Mouse (Mus musculus) neural tube, embryonic 15.5 days (tissue): Measurements from ENCODE around the gene Coa4. TPM values are rescaled to one million over a fixed set of nuclear protein-coding genes. Genes with fewer than 3 reads are reported as not detected.

Experiments used
- ATAC-seq: fragments of 200-750 bp; cut with Nextera tagmentation; 2 replicates; pipeline ENCODE4 v1.8.0; 2017; ENCODE audit warnings: mild to moderate bottlenecking, moderate TSS enrichment, moderate library complexity; ENCODE audit not compliant: low FRiP score
- H3K27ac ChIP-seq: fragments of 300-500 bp; sonication (generic); replicated peaks from 2 replicates; pipeline ENCODE4 v1.5.1; 2015; ENCODE audit warnings: mild to moderate bottlenecking, inconsistent platforms
- H3K27me3 ChIP-seq: fragments of 300-500 bp; sonication (generic); replicated peaks from 2 replicates; pipeline ENCODE4 v1.6.1; 2015; ENCODE audit warnings: inconsistent platforms
- H3K36me3 ChIP-seq: fragments of 300-500 bp; sonication (generic); 2 replicates; pipeline ENCODE4 v1.6.1; 2015; ENCODE audit warnings: inconsistent platforms
- H3K4me1 ChIP-seq: fragments of 300-500 bp; sonication (generic); 2 replicates; pipeline ENCODE4 v1.6.1; 2015; ENCODE audit warnings: inconsistent platforms
- H3K4me2 ChIP-seq: fragments of 300-500 bp; sonication (generic); 2 replicates; pipeline ENCODE4 v1.6.1; 2015; ENCODE audit warnings: inconsistent platforms, mild to moderate bottlenecking, moderate library complexity
- H3K4me3 ChIP-seq: fragments of 300-500 bp; sonication (generic); replicated peaks from 2 replicates; pipeline ENCODE4 v1.5.1; 2015; ENCODE audit warnings: mild to moderate bottlenecking, inconsistent platforms
- H3K9ac ChIP-seq: fragments of 300-500 bp; sonication (generic); replicated peaks from 2 replicates; pipeline ENCODE4 v1.6.1; 2015; ENCODE audit warnings: mild to moderate bottlenecking, inconsistent platforms
- H3K9me3 ChIP-seq: fragments of 300-500 bp; sonication (generic); replicated peaks from 2 replicates; pipeline ENCODE4 v1.6.1; 2016; ENCODE audit warnings: inconsistent platforms
- WGBS: fragments of 180-500 bp; shearing (Covaris S2); methylation state at CpG from one replicate; pipeline ENCODE4 v1.1.7; 2015; ENCODE audit warnings: mixed read lengths; 5-methylcytosine and 5-hydroxymethylcytosine counted together
- polyA plus RNA-seq: library from polyadenylated mRNA; unstranded; fragments of >200 nt; fragmentation: Nextera tagmentation; extraction: Ambion mirVana; gene quantifications from 2 replicates; pipeline ENCODE4 v1.2.1, GENCODE M21; 2015

The Coa4 gene
- 15.3 and 16.9 TPM in 2 replicates for polyA plus RNA-seq

DNA sequence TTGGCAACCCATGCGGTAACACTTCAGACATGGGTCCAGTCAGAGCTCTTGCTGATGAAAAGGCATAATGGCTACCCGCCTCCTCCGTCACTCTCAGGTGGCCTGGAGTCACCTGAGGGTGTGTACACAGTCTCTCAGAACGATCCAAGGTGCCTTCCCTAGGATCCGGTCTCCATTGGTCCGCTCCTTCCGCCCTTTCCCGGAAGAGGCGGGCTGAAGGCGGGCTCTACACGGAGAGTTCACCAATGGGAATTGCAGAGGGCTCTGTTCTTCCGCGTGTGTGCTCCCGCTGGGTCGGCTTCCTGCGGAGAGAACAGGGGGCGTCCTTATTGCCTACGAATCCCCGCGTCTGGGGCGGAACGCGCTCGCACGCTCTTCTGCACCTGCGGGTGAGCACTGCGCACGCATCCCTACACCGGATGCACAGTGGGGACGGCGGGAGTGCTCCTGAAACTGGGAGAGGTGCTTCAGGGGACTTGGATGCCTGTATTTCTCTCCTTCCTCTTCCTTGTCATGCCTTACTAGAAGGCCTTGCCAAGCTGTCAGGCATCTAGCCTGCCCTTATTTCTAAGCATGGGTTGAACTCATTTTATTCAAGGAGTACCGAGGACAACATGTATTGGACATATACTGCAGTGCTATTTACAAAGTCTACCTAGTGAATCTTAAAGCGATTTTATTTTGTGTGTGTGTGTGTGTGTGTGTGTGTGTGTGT, at the start of gene Coa4:
Gene Coa4 (plus strand): TSS at position 268 of the 715 bp plus-strand sequence.
- Histone ChIP-seq H3K36me3 (peaks cover 19% of the 10 kb centered on the region), H3K27me3 (no peaks in the 10 kb centered on the region), H3K9ac (peak within 1 kb of the TSS; percentile 82), H3K27ac (peak within 1 kb of the TSS; percentile 94), H3K4me2 (peak within 1 kb of the TSS; percentile 66), H3K4me3 (peak within 1 kb of the TSS; percentile 76), H3K9me3 (no peaks in the 10 kb centered on the region), H3K4me1 (peaks cover 12% of the 10 kb centered on the region)
- WGBS = under 1% methylated on average over 33 of the region's 33 CpGs
- peak; percentile 100 for ATAC-seq

DNA sequence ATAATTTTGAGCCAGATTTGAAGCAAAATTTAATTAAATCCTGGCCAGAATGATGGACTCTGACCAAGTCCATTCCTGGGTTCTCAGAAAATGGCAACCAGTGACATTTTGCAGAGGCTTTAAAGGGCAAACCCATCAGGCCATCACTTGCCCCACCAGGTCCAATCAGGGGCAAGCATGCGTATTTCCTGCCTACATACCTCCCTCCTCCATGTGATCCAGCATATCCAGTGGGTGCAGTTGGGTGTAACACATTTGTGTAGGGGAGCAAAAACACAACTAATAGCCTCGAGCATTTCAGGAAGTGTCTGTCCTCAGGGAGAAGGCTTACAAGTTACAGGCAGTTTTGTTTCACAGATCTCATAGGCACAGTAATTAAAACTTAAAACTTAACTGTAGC, 49.6 kb upstream of the Coa4 start:
- ATAC-seq = no peak
- Histone ChIP-seq H3K9me3 (no peaks in the 10 kb centered on the region), H3K36me3 (no peaks in the 10 kb centered on the region), H3K4me2 (no peak overlapping the region), H3K4me3 (no peak overlapping the region), H3K27ac (no peak overlapping the region), H3K4me1 (peaks cover 2% of the 10 kb centered on the region; the same call in 1 of the 2 replicates), H3K27me3 (no peaks in the 10 kb centered on the region), H3K9ac (no peak overlapping the region)
- WGBS = 75% methylated on average over 2 of the region's 2 CpGs

DNA sequence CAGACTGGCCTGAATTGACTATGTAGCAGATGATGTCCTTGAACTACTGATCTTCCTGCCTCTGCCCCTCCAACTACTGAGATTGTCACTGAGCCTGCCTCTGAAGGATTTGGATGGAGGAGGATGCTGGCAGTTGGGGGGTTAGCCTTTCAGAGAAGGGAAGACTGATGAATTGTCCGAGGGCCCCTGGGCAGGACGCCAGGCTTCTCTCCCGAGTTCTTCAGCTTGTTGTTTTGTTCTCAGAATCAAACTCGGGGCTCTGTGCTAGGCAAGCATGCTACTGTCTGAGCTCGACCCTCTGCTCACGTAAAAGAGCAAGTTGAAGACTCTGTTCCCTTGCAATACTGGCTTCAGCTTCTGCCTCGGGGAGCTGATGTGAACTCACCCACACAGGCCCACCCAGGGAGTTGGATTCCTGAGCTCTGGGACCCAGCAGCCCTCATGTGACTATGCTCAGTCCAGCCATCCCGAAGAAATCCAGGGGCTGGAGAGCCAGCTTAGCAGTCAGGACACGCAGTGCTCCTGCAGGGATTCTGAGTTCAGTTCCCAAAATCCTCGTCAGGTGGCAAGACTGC, 48.3 kb upstream of the Coa4 start:
- 31% methylated on average over 10 of the region's 10 CpGs for WGBS

DNA sequence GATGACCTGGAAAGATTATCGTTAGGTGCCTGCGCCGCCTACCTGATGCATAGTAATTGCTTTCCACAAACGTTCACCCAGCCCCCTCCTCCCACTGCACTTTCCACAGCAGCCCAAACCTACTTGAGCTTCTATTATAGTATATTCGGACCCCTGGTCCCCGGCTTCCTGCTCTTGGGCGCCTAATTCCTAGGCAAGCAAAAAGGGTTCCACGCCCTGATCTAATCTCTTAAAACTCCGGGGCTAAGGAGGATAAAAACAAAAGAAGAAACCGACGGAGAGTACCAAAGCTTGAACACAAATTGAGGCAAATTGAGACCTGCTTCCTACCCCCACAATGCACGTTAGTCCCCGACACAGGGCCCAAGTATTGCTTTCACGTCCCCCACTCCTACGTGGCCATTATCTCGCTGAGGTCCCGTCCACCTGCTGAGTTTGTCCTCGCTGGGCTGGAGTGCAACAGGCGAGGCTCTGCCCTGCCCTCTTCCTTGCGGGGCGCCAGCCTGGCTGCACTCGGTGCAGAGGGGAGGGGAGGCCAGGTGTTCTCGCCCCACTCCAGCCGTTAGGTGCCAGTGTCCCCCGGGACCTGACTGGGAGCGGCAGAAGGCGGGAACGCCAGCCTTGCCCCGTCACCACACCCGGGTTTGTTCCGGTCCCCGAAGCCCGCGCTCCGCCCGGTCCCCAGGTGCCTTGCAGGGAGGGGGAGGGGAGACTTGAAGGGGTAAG, 44.3 kb upstream of the Coa4 start:
- Histone ChIP-seq H3K27me3 (peaks cover 6% of the 10 kb centered on the region; the same call in 1 of the 2 replicates), H3K4me1 (peaks cover 42% of the 10 kb centered on the region), H3K9ac (peak overlapping the region; percentile 38), H3K27ac (no peak overlapping the region), H3K9me3 (no peaks in the 10 kb centered on the region), H3K4me2 (peak overlapping the region; percentile 83), H3K4me3 (peak overlapping the region; percentile 42), H3K36me3 (no peaks in the 10 kb centered on the region)
- ATAC-seq = no peak
- 4% methylated on average over 36 of the region's 36 CpGs for WGBS

More for the DNA sequence above, 48.3 kb upstream of the Coa4 start:
- peak; percentile 53 for ATAC-seq
- H3K9me3 ChIP-seq = no peaks in the 10 kb centered on the region
- H3K27me3 ChIP-seq = peaks cover 6% of the 10 kb centered on the region; the same call in 1 of the 2 replicates
- no peak overlapping the region for H3K4me3 ChIP-seq
- no peak overlapping the region for H3K9ac ChIP-seq
- H3K36me3 ChIP-seq = no peaks in the 10 kb centered on the region
- H3K27ac ChIP-seq = peak overlapping the region; percentile 70
- H3K4me2 ChIP-seq = no peak overlapping the region
- H3K4me1 ChIP-seq = peaks cover 14% of the 10 kb centered on the region

DNA sequence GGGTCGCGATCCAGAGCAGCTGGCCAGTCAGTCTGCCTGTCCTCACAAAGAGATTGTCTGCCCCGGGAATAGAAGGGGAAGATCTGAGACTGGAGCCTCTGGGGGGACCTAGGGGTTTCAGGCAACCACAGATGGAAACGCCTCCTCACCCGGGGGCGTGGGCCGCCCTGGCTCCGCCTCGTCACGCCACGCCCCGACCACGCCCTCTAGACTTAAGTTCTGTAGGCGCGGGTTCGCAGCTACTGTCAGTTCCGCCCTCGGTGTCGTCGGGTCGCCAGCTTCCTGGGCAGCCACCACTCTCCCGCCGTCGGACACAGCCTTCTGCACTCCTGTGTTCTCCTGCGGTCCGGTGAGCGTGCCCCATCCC, 43.8 kb upstream of the Coa4 start, which contains the start of gene Ucp2:
Gene Ucp2 (plus strand): TSS at position 221 of the 367 bp plus-strand sequence.
- Histone ChIP-seq H3K9ac (peak within 1 kb of the TSS; percentile 38), H3K4me2 (peak within 1 kb of the TSS; percentile 83), H3K27ac (peak within 1 kb of the TSS; percentile 41; the same call in 1 of the 2 replicates), H3K36me3 (no peaks in the 10 kb centered on the region), H3K9me3 (no peaks in the 10 kb centered on the region), H3K4me3 (peak within 1 kb of the TSS; percentile 42), H3K27me3 (peaks cover 6% of the 10 kb centered on the region; the same call in 1 of the 2 replicates), H3K4me1 (peaks cover 42% of the 10 kb centered on the region)
- ATAC-seq = 0 out of 2 replicates have a peak, but pooled peaks have one; percentile 15
- WGBS = 1% methylated on average over 27 of the region's 27 CpGs

DNA sequence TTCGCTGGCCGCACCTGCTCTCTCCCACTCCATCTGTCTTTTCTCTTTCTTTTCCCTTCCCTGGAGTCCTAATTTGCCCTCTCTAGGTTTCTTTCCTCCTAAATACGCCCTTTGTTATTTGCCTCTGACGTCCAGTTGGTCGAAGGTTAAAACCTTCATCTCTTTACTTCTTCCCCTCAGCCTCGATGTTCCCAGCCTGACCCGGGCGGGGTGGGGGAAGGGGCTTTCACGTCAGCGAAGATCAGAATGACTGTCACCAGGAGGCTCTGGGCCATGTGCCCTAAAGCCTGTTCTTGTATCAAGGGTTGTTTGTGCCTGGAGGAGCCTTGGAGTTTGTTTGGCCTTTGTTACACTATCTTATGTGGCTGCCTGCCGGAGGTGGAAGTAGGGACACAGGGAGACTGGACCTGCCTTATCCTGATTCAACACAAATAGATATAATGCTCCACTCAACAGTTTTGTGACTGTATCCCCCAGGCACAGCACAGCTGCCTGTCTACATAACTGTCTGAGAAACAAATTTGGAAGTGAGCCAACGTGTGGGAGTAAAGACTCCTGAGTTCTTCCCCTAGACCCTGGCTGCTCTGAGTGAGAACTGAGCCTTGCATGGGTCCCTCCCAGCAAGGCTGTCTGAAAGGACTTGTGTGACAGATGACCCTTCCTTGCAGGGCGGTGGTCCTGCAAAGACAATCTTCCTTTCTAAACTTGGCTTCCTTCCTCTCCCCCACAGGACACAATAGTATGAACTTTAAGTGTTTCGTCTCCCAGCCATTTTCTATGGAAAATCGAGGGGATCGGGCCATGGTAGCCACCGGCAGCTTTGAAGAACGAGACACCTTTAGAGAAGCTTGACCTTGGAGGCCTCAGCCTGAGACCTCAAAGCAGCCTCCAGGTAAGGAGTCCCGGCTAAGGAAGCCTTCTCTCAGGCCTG, 43.1 kb upstream of the Coa4 start:
- no peak for ATAC-seq
- peaks cover 6% of the 10 kb centered on the region; the same call in 1 of the 2 replicates for H3K27me3 ChIP-seq
- H3K4me1 ChIP-seq = peaks cover 42% of the 10 kb centered on the region
- no peaks in the 10 kb centered on the region for H3K36me3 ChIP-seq
- H3K9me3 ChIP-seq = no peaks in the 10 kb centered on the region
- H3K9ac ChIP-seq = peak overlapping the region; percentile 38; the same call in 1 of the 2 replicates
- peak overlapping the region; percentile 83 for H3K4me2 ChIP-seq
- 33% methylated on average over 19 of the region's 19 CpGs for WGBS
- H3K4me3 ChIP-seq = peak overlapping the region; percentile 42
- peak overlapping the region; percentile 41; the same call in 1 of the 2 replicates for H3K27ac ChIP-seq

DNA sequence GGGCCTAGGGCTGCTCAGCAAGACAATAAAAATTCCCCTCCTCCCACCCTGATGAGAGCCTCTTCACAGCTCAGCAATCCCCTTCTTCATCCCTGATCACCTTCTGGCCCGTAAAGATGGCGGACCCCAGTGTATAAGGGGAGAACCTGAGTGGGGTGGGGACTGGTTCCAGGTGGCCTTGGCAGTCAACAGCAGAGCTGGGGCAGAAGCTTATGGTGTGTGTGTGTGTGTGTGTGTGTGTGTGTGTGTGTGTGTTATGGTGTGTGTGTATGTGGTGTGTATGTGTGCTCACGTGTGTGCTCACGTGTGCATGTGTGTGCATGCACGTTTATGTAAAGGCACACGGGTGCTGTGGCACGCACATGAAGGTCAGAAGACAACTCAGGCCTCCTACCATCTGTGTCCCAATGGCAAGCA, 42.4 kb upstream of the Coa4 start:
- Histone ChIP-seq H3K36me3 (no peaks in the 10 kb centered on the region), H3K4me1 (peaks cover 42% of the 10 kb centered on the region), H3K4me3 (no peak overlapping the region), H3K27ac (no peak overlapping the region), H3K27me3 (peaks cover 6% of the 10 kb centered on the region; the same call in 1 of the 2 replicates), H3K4me2 (peak overlapping the region; percentile 83), H3K9me3 (no peaks in the 10 kb centered on the region), H3K9ac (no peak overlapping the region)
- no peak for ATAC-seq
- WGBS = 91% methylated on average over 7 of the region's 7 CpGs

DNA sequence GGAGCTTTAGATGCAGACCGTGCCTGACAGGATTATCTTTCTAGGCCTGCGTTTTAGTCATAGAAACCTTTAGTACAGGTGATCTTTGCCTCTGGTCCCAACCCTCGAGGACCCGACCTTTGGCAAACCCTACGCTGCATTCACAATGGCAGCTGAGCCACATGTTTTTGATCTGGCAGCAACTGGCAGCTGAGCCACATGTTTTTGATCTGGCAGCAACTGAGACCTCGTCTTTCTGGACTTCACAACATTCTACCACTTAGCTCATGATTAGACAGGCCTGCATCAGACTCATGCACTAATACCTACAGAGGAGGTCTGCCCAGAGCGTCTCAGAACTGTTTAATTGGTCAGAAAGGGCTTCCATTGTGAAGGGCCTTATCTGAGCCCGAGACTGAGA, 41.8 kb upstream of the Coa4 start:
- peak overlapping the region; percentile 83 for H3K4me2 ChIP-seq
- no peaks in the 10 kb centered on the region for H3K36me3 ChIP-seq
- 58% methylated on average over 8 of the region's 8 CpGs for WGBS
- H3K27ac ChIP-seq = peak overlapping the region; percentile 82
- H3K9me3 ChIP-seq = no peaks in the 10 kb centered on the region
- peaks cover 42% of the 10 kb centered on the region for H3K4me1 ChIP-seq
- peaks cover 6% of the 10 kb centered on the region; the same call in 1 of the 2 replicates for H3K27me3 ChIP-seq
- no peak overlapping the region for H3K4me3 ChIP-seq
- no peak for ATAC-seq
- H3K9ac ChIP-seq = no peak overlapping the region

DNA sequence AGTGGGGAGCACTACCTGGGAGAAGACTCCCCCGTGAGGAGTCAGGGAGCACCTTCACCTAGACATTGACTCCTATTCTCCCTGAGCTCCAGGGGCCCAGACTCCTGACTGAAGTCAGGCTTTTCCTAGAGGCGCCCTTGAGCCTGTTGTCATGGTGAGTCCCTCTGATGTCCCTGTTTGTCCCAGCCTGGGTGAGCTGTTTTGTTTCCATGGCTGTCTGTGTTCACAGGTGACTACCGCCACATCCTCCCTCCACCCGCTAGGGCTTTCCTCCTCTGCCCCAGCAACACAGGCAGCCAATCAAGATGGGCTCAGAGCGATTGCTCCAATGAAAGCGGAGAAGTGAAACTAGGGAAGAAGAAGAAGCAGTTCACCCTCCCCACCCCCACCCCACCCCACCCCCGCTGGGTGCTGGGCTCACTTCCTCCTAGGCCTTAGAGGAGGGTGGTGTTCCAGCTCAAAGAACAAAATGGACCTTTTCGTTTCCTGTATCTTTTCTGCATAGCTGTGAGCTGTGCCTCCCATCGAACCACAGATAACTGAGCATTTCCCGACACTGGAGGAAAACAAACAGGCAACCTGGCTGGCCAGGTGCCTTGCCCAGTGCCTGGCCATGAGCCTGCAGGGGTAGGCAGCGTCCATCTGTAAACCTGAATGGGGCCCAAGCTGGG, 41.2 kb upstream of the Coa4 start:
- H3K9me3 ChIP-seq = no peaks in the 10 kb centered on the region
- peak overlapping the region; percentile 82 for H3K27ac ChIP-seq
- peaks cover 42% of the 10 kb centered on the region for H3K4me1 ChIP-seq
- no peaks in the 10 kb centered on the region for H3K36me3 ChIP-seq
- peak overlapping the region; percentile 83 for H3K4me2 ChIP-seq
- no peak overlapping the region for H3K4me3 ChIP-seq
- peaks cover 6% of the 10 kb centered on the region; the same call in 1 of the 2 replicates for H3K27me3 ChIP-seq
- peak; percentile 84 for ATAC-seq
- 0 out of 2 replicates have a peak overlapping the region, but pooled peaks have one; percentile 23 for H3K9ac ChIP-seq
- 27% methylated on average over 11 of the region's 11 CpGs for WGBS

DNA sequence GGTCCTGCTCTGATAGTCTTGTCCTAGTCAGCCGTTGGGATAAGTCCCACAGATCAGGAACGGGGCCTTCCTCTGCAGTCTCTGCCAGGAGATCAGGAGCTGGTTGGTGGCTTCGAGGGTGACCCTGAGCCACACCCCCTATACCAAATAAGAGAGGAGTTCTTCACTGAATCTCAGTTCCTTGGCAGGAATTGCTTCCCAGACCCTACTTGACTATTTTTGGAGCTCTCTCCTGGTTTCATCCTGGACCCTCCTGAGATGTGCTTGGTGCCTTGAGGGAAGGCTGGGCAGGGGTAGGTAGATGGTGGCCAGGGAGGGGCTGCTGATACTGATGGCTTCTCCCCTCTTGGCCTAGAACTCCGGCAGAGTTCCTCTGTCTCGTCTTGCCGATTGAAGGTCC, 40.5 kb upstream of the Coa4 start:
- H3K4me1 ChIP-seq = peaks cover 42% of the 10 kb centered on the region
- no peaks in the 10 kb centered on the region for H3K36me3 ChIP-seq
- H3K4me2 ChIP-seq = peak overlapping the region; percentile 83
- peak overlapping the region; percentile 82 for H3K27ac ChIP-seq
- no peaks in the 10 kb centered on the region for H3K9me3 ChIP-seq
- ATAC-seq = no peak
- H3K9ac ChIP-seq = 0 out of 2 replicates have a peak overlapping the region, but pooled peaks have one; percentile 23
- no peak overlapping the region for H3K4me3 ChIP-seq
- H3K27me3 ChIP-seq = peaks cover 6% of the 10 kb centered on the region; the same call in 1 of the 2 replicates
- WGBS = 86% methylated on average over 6 of the region's 6 CpGs
